Mouse (Mus musculus) CD4-positive, CD25-positive, alpha-beta regulatory T cell, adult 4 months (primary cell): ENCODE results near the gene Pth2. TPM values are rescaled to one million over a fixed set of nuclear protein-coding genes. Genes with fewer than 3 reads are reported as not detected.

Source experiments
- ATAC-seq: one replicate; pipeline ENCODE4 v1.8.0; 2017
- polyA plus RNA-seq, 2 experiments: library from polyadenylated mRNA; unstranded; fragments of 100-300 nt; shearing (Covaris generic); gene quantifications; one replicate each; pipeline ENCODE4 v1.2.1; 2017

The Pth2 gene
- polyA plus RNA-seq, 2 experiments from 2014 or later: not detected

- no peak for ATAC-seq
Measured at GRCm38 (mm10) chr7:45198961-45199360, 18.2 kb downstream of the Pth2 start.

GRCm38 (mm10) chr7:45202654-45203053 is 21.9 kb downstream of the Pth2 start:
- no peak for ATAC-seq

- peak; percentile 97 for ATAC-seq
Measured at GRCm38 (mm10) chr7:45204380-45205143, 23.8 kb downstream of the Pth2 start, which contains the start of gene Ccdc155. TSS of gene Ccdc155 (minus strand) at chr7:45204892.

- ATAC-seq: no peak
Measured at GRCm38 (mm10) chr7:45208260-45208659, 27.5 kb downstream of the Pth2 start.

- ATAC-seq: no peak
Measured at GRCm38 (mm10) chr7:45211070-45211469, 30.3 kb downstream of the Pth2 start.

- ATAC-seq: peak; percentile 57
Measured at GRCm38 (mm10) chr7:45211851-45212251, 31.1 kb downstream of the Pth2 start, which contains the start of gene Dkkl1. TSS of gene Dkkl1 (minus strand) at chr7:45212147.

GRCm38 (mm10) chr7:45212356-45212755 is 31.6 kb downstream of the Pth2 start:
- no peak for ATAC-seq

GRCm38 (mm10) chr7:45213708-45214107 is 32.9 kb downstream of the Pth2 start:
- no peak for ATAC-seq

- ATAC-seq: no peak
Measured at GRCm38 (mm10) chr7:45215673-45216441, 35.1 kb downstream of the Pth2 start, which contains the start of gene Tead2. TSS of gene Tead2 (plus strand) at chr7:45215753.

GRCm38 (mm10) chr7:45216442-45217183 is 35.8 kb downstream of the Pth2 start:
- ATAC-seq: no peak

- ATAC-seq: no peak
Measured at GRCm38 (mm10) chr7:45221680-45222079, 40.9 kb downstream of the Pth2 start.

GRCm38 (mm10) chr7:45224826-45225225 is 44.0 kb downstream of the Pth2 start:
- ATAC-seq: no peak

- no peak for ATAC-seq
Measured at GRCm38 (mm10) chr7:45226421-45226820, 45.6 kb downstream of the Pth2 start.

- no peak for ATAC-seq
Measured at GRCm38 (mm10) chr7:45228548-45228947, 47.8 kb downstream of the Pth2 start.

GRCm38 (mm10) chr7:45229046-45229445 is 48.3 kb downstream of the Pth2 start:
- no peak for ATAC-seq

- no peak for ATAC-seq
Measured at GRCm38 (mm10) chr7:45229459-45230203, 48.8 kb downstream of the Pth2 start.

GRCm38 (mm10) chr7:45231192-45231591 is 50.4 kb downstream of the Pth2 start:
- no peak for ATAC-seq

Other genes starting within 250 kb of the Pth2 start
- not detected for gene Tsks, start 237.8 kb upstream of the Pth2 start, polyA plus RNA-seq
- gene Cpt1c, start 206.1 kb upstream of the Pth2 start, polyA plus RNA-seq: under 1 TPM; 0.36 to 0.92 TPM
- 100 to 1,000 TPM in 1 of 2 experiments, 10 to 100 TPM in 1; 39.7 to 114 TPM for gene Prmt1, start 194.4 kb upstream of the Pth2 start, polyA plus RNA-seq
- gene Irf3, start 183.3 kb upstream of the Pth2 start, polyA plus RNA-seq: 100 to 1,000 TPM; 117 to 147 TPM
- gene Bcl2l12, start 182.3 kb upstream of the Pth2 start, polyA plus RNA-seq: 10 to 100 TPM; 23.6 to 30.1 TPM
- 1 to 10 TPM; 7.0 to 9.3 TPM for gene Scaf1, start 164.6 kb upstream of the Pth2 start, polyA plus RNA-seq
- 1 to 10 TPM; 2.0 to 3.9 TPM for gene Rras, start 163.0 kb upstream of the Pth2 start, polyA plus RNA-seq
- gene Prr12, start 128.1 kb upstream of the Pth2 start, polyA plus RNA-seq: 10 to 100 TPM; 10.8 to 10.9 TPM
- 100 to 1,000 TPM; 158 to 199 TPM for gene Nosip, start 118.6 kb upstream of the Pth2 start, polyA plus RNA-seq
- gene Prrg2, start 118.3 kb upstream of the Pth2 start, polyA plus RNA-seq: 1 to 10 TPM; 1.7 to 2.8 TPM
- gene Rcn3, start 88.8 kb upstream of the Pth2 start, polyA plus RNA-seq: 10 to 100 TPM in 1 of 2 experiments, 1 to 10 TPM in 1; 7.6 to 66.3 TPM
- gene Fcgrt, start 77.1 kb upstream of the Pth2 start, polyA plus RNA-seq: 1 to 10 TPM; 2.3 to 3.8 TPM
- gene Rps11, start 56.6 kb upstream of the Pth2 start, polyA plus RNA-seq: 1,000 to 10,000 TPM; 3,755 to 5,441 TPM
- 1,000 to 10,000 TPM; 5,632 to 7,602 TPM for gene Rpl13a, start 52.2 kb upstream of the Pth2 start, polyA plus RNA-seq
- not detected for gene Gm45713, start 44.8 kb upstream of the Pth2 start, polyA plus RNA-seq
- 10 to 100 TPM; 89.0 to 91.7 TPM for gene Flt3l, start 44.6 kb upstream of the Pth2 start, polyA plus RNA-seq
- 10 to 100 TPM; 40.4 to 50.6 TPM for gene Pih1d1, start 26.7 kb upstream of the Pth2 start, polyA plus RNA-seq
- 10 to 100 TPM; 16.5 to 27.2 TPM for gene Aldh16a1, start 26.4 kb upstream of the Pth2 start, polyA plus RNA-seq
- not detected for gene Slc17a7, start 17.0 kb upstream of the Pth2 start, polyA plus RNA-seq
- gene Gfy, start 1.4 kb upstream of the Pth2 start, polyA plus RNA-seq: not detected
- not detected for gene Ccdc155, start 23.9 kb downstream of the Pth2 start, polyA plus RNA-seq
- gene Dkkl1, start 31.2 kb downstream of the Pth2 start, polyA plus RNA-seq: 10 to 100 TPM; 16.1 to 22.9 TPM
- 1 to 10 TPM; 4.5 to 5.4 TPM for gene Tead2, start 34.8 kb downstream of the Pth2 start, polyA plus RNA-seq
- 100 to 1,000 TPM; 473 to 666 TPM for gene Cd37, start 58.1 kb downstream of the Pth2 start, polyA plus RNA-seq
- gene Slc6a16, start 60.1 kb downstream of the Pth2 start, polyA plus RNA-seq: not detected
- not detected for gene Slc6a21, start 96.5 kb downstream of the Pth2 start, polyA plus RNA-seq
- gene Trpm4, start 152.8 kb downstream of the Pth2 start, polyA plus RNA-seq: 10 to 100 TPM; 11.7 to 15.9 TPM
- not detected for gene Hrc, start 154.3 kb downstream of the Pth2 start, polyA plus RNA-seq
- gene Ppfia3, start 186.0 kb downstream of the Pth2 start, polyA plus RNA-seq: not detected
- not detected for gene Lin7b, start 189.6 kb downstream of the Pth2 start, polyA plus RNA-seq
- 100 to 1,000 TPM in 1 of 2 experiments, 10 to 100 TPM in 1; 82.1 to 130 TPM for gene Snrnp70, start 214.7 kb downstream of the Pth2 start, polyA plus RNA-seq
- not detected for gene Kcna7, start 224.7 kb downstream of the Pth2 start, polyA plus RNA-seq
- not detected for gene Ntf5, start 232.7 kb downstream of the Pth2 start, polyA plus RNA-seq
- not detected for gene Lhb, start 239.8 kb downstream of the Pth2 start, polyA plus RNA-seq